Mouse (Mus musculus) liver, embryonic 16.5 days (tissue): ENCODE data around the gene Ankrd33. TPM values are rescaled to one million over a fixed set of nuclear protein-coding genes. Genes with fewer than 3 reads are reported as not detected.

Source experiments
- ATAC-seq: fragments of 200-750 bp; cut with Nextera tagmentation; 2 replicates; pipeline ENCODE4 v1.8.0; 2017; ENCODE audit warnings: low read depth, mild to moderate bottlenecking, moderate number of reproducible peaks, moderate library complexity
- H3K27ac ChIP-seq: fragments of 300-500 bp; sonication (generic); 2 replicates; pipeline ENCODE4 v1.5.1; 2014; ENCODE audit warnings: mild to moderate bottlenecking, low read length
- H3K27me3 ChIP-seq: fragments of 300-500 bp; sonication (generic); 2 replicates; pipeline ENCODE4 v1.6.1; 2014; ENCODE audit warnings: low read depth, low read length, mixed read lengths; ENCODE audit not compliant: control insufficient read depth, insufficient read depth
- H3K36me3 ChIP-seq: fragments of 300-500 bp; sonication (generic); 2 replicates; pipeline ENCODE4 v1.6.1; 2014; ENCODE audit warnings: mild to moderate bottlenecking; ENCODE audit not compliant: control insufficient read depth, insufficient read depth
- H3K4me1 ChIP-seq: fragments of 300-500 bp; sonication (generic); 2 replicates; pipeline ENCODE4 v1.6.1; 2014; ENCODE audit warnings: low read depth, low read length, mixed read lengths; ENCODE audit not compliant: control insufficient read depth
- H3K4me2 ChIP-seq: fragments of 300-500 bp; sonication (generic); 2 replicates; pipeline ENCODE4 v1.6.1; 2014; ENCODE audit warnings: low read depth, low read length, mixed read lengths
- H3K4me3 ChIP-seq: fragments of 300-500 bp; sonication (generic); 2 replicates; pipeline ENCODE4 v1.5.1; 2014; ENCODE audit warnings: low read depth, mild to moderate bottlenecking, low read length
- H3K9ac ChIP-seq: fragments of 300-500 bp; sonication (generic); 2 replicates; pipeline ENCODE4 v1.6.1; 2014; ENCODE audit warnings: low read depth, low read length
- H3K9me3 ChIP-seq: fragments of 300-500 bp; sonication (generic); replicated peaks from 2 replicates; pipeline ENCODE4 v1.6.1; 2016; ENCODE audit warnings: low read length; ENCODE audit not compliant: control insufficient read depth
- WGBS: fragments of 180-500 bp; shearing (Covaris S2); extraction: QIAGEN DNeasy Blood & Tissue Kit; methylation state at CpG from one replicate; pipeline ENCODE4 v1.1.7; 2014; ENCODE audit not compliant: insufficient replicate concordance; 5-methylcytosine and 5-hydroxymethylcytosine counted together
- polyA plus RNA-seq: library from polyadenylated mRNA; unstranded; fragments of >200 nt; fragmentation: Nextera tagmentation; extraction: Ambion mirVana; gene quantifications from 2 replicates; pipeline ENCODE4 v1.2.1, GENCODE M21; 2015

Ankrd33 gene
- polyA plus RNA-seq, 1 experiment from 2014 or later, result not detected

DNA sequence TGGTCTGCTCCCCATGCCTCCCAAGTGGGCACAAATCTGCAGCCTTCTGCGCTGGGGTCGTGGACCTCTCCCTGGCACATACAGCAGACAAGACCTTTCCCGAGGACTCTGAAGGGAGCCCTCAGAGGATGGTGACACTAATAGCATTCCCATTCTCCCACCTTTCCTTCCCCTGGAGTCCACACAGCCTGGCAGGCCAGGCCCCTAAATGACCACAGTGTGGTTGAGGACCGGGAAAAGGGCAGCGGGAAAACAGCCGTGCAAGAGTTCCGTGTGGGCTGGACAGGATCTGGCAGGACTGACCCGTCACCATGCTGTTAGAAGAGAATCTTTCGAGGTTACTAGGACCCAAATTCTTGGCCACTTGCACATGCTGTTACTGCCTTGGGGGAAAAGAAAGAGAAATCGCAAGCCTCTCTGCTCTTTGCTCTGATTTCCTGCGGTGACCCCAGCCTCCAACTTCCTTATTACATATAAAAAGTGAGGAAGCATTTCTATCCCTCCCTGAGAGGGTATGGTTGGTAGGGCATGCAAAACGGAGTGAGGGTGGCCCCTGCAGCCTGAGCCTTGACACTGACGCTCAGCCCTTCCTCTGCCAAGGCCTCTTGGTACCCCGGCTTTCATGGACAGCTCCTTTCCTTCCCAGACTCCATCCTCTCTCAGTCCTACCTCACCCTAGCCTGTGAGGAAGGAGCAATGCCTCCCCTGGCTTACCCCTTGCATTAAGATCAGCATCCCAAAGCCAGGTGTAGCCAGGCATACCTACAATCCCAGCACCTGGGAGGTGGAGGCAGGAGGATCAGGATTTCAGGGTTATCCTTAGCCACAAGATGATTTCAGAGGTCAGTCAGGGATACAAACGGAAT, 30.8 kb downstream of the Ankrd33 start:
- Histone ChIP-seq H3K27me3 (no peaks in the 10 kb centered on the region; the same call in 1 of the 2 replicates), H3K9ac (no peak overlapping the region), H3K9me3 (no peaks in the 10 kb centered on the region), H3K4me2 (peak overlapping the region; percentile 48), H3K4me1 (peaks cover 15% of the 10 kb centered on the region), H3K4me3 (no peak overlapping the region), H3K27ac (peak overlapping the region; percentile 27; the same call in 1 of the 2 replicates), H3K36me3 (no peaks in the 10 kb centered on the region)
- ATAC-seq, result no peak
- WGBS, result 21% methylated on average over 15 of the region's 15 CpGs

DNA sequence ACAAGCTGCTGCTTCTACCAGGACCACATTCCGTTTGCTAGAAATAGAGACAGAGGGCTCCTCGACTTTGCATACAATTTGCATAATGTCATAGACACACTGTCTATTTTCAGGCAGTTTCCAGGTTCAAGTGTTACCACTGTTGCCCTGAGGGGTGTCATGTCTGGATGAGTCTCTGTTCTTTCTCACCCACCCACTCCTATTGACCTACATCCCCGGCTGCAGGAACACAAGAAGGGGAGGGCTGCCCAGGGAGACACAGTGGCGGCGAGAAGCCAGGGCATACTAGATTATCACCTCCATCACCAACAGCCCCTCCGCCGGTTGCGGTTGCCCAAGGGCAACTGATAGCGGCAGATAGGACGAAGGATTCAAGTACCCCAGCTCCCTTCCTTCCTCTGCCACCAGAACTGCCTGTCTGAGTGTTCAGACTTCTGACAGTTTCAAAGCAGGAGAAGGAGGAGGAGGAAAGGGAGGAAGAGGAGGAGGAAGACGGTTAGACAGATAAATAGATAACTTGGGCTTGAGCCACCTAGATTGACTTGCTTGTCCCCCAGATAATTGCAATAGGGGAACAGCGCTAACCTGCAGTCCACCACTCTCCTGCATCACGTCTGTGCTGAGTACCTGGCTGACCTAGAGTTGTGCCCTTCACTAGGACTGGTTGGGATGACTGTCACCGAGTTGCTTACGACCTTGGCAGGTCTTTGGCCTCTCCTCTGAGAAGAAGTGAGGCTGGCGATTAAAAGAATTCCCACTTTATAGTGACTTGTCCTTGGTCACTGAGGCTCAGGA, 31.8 kb downstream of the Ankrd33 start:
- Histone ChIP-seq H3K4me1 (peaks cover 13% of the 10 kb centered on the region), H3K27ac (no peak overlapping the region), H3K36me3 (no peaks in the 10 kb centered on the region), H3K4me2 (no peak overlapping the region; the same call in 1 of the 2 replicates), H3K9me3 (no peaks in the 10 kb centered on the region), H3K4me3 (no peak overlapping the region), H3K27me3 (no peaks in the 10 kb centered on the region; the same call in 1 of the 2 replicates), H3K9ac (no peak overlapping the region)
- ATAC-seq, result no peak
- 14% methylated on average over 16 of the region's 16 CpGs for WGBS

DNA sequence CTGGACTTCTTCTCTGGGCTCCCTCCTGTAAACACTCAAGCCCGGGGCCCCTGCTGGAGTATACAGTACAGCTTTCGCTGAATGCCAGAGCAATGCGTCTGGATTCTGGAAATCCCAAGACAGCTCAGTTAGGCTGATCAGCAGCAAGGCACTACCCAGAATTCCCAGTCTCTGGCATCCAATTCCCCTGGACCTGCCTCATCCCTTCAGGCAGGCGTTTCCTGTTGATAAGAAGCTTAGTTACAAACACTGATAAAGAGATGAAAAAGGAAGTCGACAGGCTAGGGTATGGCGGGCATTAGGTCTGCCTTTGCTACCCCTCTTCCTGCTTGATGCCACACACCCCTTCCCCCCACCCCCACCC, 32.3 kb downstream of the Ankrd33 start:
- no peaks in the 10 kb centered on the region for H3K9me3 ChIP-seq
- H3K27ac ChIP-seq, result no peak overlapping the region
- no peaks in the 10 kb centered on the region; the same call in 1 of the 2 replicates for H3K27me3 ChIP-seq
- no peak for ATAC-seq
- no peaks in the 10 kb centered on the region for H3K36me3 ChIP-seq
- no peak overlapping the region for H3K9ac ChIP-seq
- H3K4me2 ChIP-seq, result no peak overlapping the region; the same call in 1 of the 2 replicates
- 12% methylated on average over 6 of the region's 6 CpGs for WGBS
- no peak overlapping the region for H3K4me3 ChIP-seq
- H3K4me1 ChIP-seq, result peaks cover 13% of the 10 kb centered on the region

DNA sequence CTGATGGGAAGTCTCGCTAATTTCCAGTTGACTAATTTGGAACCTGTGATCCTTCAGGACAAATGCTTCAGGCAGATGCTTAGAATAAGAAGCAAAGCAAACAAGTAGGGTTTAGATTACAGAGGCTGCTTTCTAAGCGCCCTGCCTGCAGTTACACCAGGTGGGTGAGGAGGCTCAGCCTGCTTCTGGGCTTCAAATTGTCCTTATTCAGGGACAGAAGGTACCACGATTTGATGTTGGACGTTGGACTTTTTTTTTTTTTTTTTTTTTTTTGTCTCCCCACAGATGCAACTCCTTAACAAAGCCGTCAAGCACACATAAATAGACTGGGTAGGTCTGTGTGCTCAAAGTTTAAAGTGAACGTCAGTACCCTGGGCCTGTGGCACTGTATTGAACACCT, 33.0 kb downstream of the Ankrd33 start:
- Histone ChIP-seq H3K4me3 (no peak overlapping the region), H3K4me1 (peaks cover 13% of the 10 kb centered on the region), H3K27me3 (no peaks in the 10 kb centered on the region; the same call in 1 of the 2 replicates), H3K9me3 (no peaks in the 10 kb centered on the region), H3K27ac (no peak overlapping the region), H3K4me2 (no peak overlapping the region), H3K36me3 (no peaks in the 10 kb centered on the region), H3K9ac (no peak overlapping the region)
- ATAC-seq, result no peak
- WGBS, result 35% methylated on average over 6 of the region's 6 CpGs

DNA sequence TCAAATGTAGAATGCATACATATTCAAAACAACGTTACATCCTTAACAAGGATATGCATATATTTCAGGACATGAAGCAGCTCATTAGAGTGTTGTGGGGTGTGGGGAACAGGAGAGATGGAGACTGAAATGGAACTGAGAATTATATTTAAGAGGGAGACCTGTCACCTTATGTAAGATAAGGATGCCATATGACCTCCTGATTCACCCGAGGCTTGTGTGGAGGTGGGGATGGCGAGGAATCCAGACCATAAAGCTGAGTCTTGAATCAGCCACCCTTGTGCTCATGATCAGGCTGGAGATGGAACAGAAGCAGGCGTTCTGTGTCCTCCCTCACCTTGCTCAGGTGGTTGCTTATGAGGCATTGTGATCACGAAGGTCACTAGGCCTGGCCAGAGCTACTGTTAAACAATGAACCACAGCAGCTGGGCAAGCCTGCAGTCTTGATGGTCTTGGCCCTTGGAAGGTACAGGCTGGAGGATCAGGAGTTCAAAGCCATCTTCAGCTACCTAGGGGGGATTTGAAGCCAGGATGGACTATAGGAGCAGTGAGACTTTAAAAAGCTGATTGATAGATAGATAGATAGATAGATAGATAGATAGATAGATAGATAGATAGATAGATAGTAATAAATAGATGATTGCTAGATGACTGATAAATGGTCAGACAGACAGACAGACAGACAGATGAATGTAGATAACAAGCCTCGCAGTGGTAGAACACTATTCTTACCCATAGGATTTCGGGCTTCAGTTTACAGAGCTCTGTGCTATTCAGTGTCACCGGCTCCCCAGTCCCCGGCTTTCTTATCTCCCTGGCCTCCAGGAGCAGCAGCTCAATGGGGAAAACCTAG, 36.1 kb downstream of the Ankrd33 start:
- Histone ChIP-seq H3K4me3 (no peak overlapping the region), H3K9ac (no peak overlapping the region), H3K4me2 (no peak overlapping the region), H3K4me1 (peaks cover 7% of the 10 kb centered on the region), H3K9me3 (no peaks in the 10 kb centered on the region), H3K27me3 (no peaks in the 10 kb centered on the region; the same call in 1 of the 2 replicates), H3K27ac (no peak overlapping the region), H3K36me3 (no peaks in the 10 kb centered on the region)
- no peak for ATAC-seq
- 44% methylated on average over 9 of the region's 9 CpGs for WGBS

DNA sequence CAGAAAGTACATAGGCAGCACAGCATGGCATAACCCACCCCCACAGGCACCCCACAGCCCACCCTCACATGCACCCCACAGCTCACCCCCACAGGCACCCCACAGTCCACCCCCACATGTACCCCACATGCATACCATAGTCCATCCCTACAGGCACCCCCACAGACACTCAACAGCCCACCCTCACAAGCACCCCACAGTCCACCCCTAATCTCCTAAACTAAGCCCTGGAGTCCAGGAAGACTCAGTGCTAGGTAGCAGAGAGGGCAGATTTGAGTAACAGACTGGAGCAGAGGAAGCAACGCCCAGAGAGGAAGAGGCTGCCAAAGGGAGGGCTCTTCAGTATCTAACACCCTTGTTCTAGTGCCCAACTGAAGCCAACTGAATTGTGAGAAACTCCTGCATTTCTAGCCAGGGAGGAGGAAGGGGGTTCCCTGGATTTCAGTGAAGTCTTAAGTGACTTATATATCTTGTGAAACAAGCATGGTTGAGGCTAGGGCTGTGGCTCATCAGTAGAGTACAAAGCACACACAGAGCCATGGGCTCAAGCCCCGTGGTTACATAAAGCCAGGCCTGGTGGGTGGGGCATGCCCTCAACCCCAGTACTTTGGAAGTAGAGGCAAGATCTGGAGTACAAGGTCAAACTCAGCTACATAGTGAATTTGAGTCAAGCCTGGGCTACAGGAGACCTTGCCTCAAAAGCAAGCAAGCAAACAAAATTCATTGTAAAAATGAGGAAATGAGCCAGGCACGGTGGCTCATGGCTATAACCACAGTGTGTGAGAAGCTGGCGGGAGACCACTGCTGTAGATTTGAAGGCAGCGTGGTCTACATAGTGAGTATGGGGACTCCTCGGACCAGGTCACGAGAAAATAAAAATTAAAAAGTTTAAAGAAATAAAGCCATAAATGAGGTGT, 39.4 kb downstream of the Ankrd33 start:
- H3K4me3 ChIP-seq, result no peak overlapping the region
- H3K4me1 ChIP-seq, result no peaks in the 10 kb centered on the region
- H3K4me2 ChIP-seq, result no peak overlapping the region
- H3K9me3 ChIP-seq, result no peaks in the 10 kb centered on the region
- H3K27ac ChIP-seq, result no peak overlapping the region
- no peak overlapping the region for H3K9ac ChIP-seq
- ATAC-seq, result no peak
- no peaks in the 10 kb centered on the region for H3K27me3 ChIP-seq
- WGBS, result 18% methylated on average over 7 of the region's 7 CpGs
- H3K36me3 ChIP-seq, result no peaks in the 10 kb centered on the region

DNA sequence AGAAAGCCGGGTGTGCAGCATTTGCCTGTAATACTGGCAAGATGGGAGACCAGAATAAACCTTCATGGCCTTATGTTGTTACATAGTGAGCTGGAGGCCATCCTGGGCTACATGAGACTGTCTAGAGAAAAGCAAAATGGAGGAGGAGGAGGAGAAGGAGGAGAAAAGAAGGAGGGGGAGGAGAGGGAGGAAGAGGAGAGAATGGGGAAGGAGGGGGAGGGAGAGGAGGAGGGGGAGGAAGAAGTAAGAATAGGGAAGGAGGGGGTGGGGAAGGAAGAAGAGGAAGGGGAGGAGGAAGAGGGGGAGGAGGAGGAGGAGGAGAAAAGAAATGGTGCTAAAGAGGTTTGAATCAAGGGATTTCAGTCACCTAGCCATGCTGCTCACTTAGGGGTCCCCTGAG, 44.6 kb downstream of the Ankrd33 start:
- no peaks in the 10 kb centered on the region for H3K4me1 ChIP-seq
- no peaks in the 10 kb centered on the region for H3K27me3 ChIP-seq
- ATAC-seq, result no peak
- H3K4me2 ChIP-seq, result no peak overlapping the region
- H3K4me3 ChIP-seq, result no peak overlapping the region
- H3K9ac ChIP-seq, result no peak overlapping the region
- no peaks in the 10 kb centered on the region for H3K9me3 ChIP-seq
- 6% methylated on average over 1 of the region's 1 CpGs for WGBS
- H3K36me3 ChIP-seq, result no peaks in the 10 kb centered on the region
- H3K27ac ChIP-seq, result no peak overlapping the region

DNA sequence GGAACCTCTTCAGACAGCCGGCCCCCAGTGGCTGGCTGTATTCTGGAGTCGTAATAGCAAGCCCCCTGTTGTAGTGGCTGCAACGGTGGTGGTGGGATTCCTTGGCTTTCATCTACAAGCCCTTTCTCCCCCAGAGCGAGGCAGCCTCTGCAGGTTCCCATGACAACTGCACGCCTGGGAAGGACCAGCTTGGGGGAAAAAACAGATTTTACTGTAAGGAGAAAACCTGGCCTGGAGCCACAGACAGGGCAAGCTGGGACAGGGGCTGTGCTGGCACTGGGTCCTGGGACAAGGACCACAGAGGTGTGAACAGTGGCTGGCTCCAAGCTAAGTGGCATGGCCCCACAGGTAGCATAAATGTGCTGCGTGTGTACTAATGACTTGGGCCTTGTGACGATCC, 45.0 kb downstream of the Ankrd33 start:
- no peak for ATAC-seq
- H3K4me3 ChIP-seq, result no peak overlapping the region
- no peak overlapping the region for H3K9ac ChIP-seq
- H3K9me3 ChIP-seq, result no peaks in the 10 kb centered on the region
- 42% methylated on average over 7 of the region's 7 CpGs for WGBS
- no peak overlapping the region for H3K27ac ChIP-seq
- no peaks in the 10 kb centered on the region for H3K36me3 ChIP-seq
- no peak overlapping the region for H3K4me2 ChIP-seq
- H3K4me1 ChIP-seq, result no peaks in the 10 kb centered on the region; the same call in 1 of the 2 replicates
- no peaks in the 10 kb centered on the region for H3K27me3 ChIP-seq
